Mouse (Mus musculus): ENCODE data around the gene Asic2.

Asic2 gene

GRCm38 (mm10) chr11:81611948-81612797 is 356.1 kb downstream of the Asic2 start:
- peak; percentile 86 for DNase-seq (ENCODE audit: low read depth, low spot score)

- DNase-seq (ENCODE audit: low read depth, low spot score) = no peak
Observed at GRCm38 (mm10) chr11:81610506-81610905, 357.8 kb downstream of the Asic2 start.

GRCm38 (mm10) chr11:81602971-81603370 is 365.3 kb downstream of the Asic2 start:
- no peak for DNase-seq (ENCODE audit: low read depth, low spot score)

DNA sequence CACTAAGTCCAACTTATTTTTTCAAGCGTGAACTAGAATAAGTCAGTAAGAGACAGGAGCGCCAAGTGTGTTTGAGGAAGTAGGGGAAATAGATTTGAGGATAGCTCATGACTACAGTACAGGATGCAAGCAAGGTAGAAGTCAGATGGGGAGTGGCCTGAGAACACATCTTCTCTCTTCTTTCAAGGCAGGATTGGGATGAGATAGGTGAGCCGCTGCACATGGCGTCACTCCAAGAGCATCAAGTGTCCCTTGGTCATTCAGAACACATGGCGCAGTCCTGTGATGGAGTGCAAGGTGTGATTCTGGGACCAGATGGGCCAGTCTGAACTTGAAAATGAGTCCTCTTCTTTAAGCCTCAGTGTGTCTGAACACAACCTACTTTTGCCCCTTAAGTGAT is 366.5 kb downstream of the Asic2 start:
- DNase-seq (ENCODE audit: low read depth, low spot score) = no peak

- peak; percentile 65 for DNase-seq (ENCODE audit: low read depth, low spot score)
Observed at GRCm38 (mm10) chr11:81597601-81598000, 370.7 kb downstream of the Asic2 start.

DNA sequence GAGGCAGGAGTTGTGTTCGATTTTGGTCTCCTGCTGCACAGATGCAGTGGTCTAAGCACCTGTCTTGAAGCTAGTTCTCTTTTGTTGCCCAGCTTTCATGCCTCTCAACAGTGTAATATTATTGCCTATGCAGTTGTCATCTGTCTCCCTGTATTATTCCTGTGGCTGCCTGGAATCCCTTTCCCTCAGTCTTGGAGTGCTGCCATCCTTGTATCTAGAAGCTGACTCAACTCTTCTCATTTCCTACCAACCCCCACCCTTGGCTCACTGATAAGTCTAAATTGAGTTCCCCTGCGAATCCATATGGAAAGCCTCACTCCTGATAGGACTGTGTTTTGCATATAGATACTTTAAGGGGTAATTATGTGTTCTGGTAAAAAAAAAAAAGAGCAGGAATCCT is 373.0 kb downstream of the Asic2 start:
- DNase-seq (ENCODE audit: low read depth, low spot score) = peak; percentile 86

GRCm38 (mm10) chr11:81592776-81593175 is 375.5 kb downstream of the Asic2 start:
- DNase-seq (ENCODE audit: low read depth, low spot score) = no peak

- DNase-seq (ENCODE audit: low read depth, low spot score) = peak; percentile 56
Observed at GRCm38 (mm10) chr11:81590911-81591310, 377.3 kb downstream of the Asic2 start.

DNA sequence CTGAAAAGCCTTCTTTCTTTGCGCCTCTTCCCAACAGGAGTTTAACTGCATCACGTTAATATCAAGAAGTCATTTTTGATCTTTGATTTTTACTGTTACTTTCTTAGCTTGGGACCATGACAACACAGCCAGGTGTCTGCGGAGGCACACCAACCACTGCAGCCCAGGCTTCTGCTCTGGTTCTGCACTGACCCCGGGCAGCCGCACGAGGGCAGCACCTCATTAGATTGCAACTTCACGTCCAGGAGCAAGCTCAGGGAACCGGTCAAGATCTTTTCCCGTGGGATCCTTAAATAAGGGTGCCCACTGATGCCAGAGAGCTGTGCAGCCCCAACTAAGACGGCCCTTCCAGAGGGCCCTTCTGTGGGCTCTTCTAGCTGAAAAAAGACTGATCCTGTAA is 379.6 kb downstream of the Asic2 start:
- DNase-seq (ENCODE audit: low read depth, low spot score) = peak; percentile 85

GRCm38 (mm10) chr11:81587942-81588341 is 380.3 kb downstream of the Asic2 start:
- peak; percentile 74 for DNase-seq (ENCODE audit: low read depth, low spot score)

- no peak for DNase-seq (ENCODE audit: low read depth, low spot score)
Observed at GRCm38 (mm10) chr11:81587114-81587513, 381.1 kb downstream of the Asic2 start.

- DNase-seq (ENCODE audit: low read depth, low spot score) = no peak
Observed at GRCm38 (mm10) chr11:81584506-81584905, 383.8 kb downstream of the Asic2 start.

DNA sequence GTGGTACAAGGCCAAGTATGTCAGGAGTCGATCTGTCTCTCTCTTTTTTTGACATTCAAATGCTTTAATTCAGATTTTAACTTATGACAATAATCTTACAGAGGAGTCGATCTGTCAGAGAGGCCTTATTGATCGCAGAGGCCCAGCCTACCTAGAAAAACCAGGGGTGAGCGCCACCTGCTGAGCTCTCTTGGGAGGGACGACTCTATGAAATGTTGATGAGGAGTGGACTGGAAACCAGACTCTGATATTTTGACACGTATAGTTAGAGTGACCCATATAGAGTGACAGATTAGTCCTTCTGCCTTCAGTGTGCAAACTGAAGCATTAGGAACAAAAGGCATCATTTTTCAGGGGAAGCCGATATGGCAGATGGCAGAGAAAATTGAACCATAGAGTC is 385.1 kb downstream of the Asic2 start:
- DNase-seq (ENCODE audit: low read depth, low spot score) = peak; percentile 24

DNA sequence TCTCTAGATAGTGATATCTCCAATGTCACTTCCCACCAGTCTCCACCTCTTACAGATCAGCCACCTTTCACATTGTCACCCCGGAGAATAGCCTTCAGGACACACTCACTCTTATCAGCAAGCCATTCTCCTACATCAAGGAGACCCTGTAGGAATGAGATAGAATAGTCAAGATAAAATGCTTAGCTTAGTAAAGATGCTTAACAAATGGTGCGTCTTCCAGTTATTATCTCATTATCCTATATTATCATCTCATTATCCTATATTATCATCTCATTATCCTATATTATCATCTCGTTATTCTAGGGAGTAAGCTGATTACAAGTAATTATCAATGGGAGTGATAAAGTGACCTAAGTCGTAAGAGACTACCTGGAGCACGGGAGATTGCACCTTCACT is 386.1 kb downstream of the Asic2 start:
- no peak for DNase-seq (ENCODE audit: low read depth, low spot score)

DNA sequence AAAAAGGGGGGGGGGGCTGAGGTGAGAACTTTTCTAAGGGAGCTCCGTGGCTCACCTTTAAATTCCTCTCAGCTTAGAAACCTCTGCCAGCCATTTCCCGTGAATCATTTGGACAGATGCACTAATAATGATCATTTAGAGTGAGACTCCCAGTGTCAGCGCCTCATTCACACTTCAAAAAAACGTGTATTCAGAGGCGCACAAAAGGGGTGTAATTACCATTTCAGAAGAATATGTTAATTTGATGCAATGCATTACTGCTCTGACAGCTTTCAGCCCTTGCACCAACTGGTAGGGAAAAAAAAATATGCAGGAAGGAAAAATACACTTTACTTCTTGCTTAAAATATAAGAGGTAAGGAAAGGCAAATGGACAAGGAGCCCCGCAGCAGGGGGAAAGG is 388.5 kb downstream of the Asic2 start:
- peak; percentile 32 for DNase-seq (ENCODE audit: low read depth, low spot score)

DNA sequence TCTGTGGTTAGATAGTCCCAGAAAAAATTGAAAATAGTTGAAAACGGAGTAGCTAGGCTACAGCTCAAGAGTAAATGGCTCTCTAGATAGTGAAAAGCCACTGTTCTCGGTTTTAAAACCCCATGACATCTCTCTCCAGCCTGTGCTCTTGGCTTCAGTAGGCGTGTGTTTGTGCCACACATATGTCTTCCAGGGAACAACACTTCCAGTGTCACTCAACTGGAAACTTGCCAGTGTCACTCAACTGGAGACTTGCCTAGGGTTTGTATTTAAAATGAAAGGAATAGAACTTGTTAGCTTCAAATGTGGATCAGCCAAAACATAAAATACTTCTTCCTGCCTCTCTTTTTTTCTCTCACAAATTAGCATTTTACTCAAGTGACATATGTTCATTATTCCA is 397.9 kb downstream of the Asic2 start:
- DNase-seq (ENCODE audit: low read depth, low spot score) = peak; percentile 72

DNA sequence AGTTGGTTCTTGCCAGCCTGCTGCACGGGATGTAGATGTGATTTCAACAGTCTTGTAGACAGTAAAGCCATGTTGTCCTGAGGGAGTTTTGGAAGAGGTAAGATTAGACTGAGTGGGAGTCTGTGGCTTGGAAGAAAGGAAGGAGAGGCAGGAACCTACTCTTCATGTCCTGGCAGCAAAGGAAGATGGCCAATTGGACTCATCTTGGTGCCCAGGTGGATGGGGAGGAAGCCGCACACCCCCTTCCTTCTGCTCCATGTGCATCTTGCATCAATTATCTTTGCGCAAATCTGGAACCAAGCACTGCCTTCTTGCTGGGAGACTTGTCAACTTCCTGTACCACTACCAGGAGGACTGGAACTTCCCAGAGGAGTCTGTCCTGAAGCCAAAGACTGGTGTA is 403.4 kb downstream of the Asic2 start:
- peak; percentile 59 for DNase-seq (ENCODE audit: low read depth, low spot score)

- no peak for DNase-seq (ENCODE audit: low read depth, low spot score)
Observed at GRCm38 (mm10) chr11:81560374-81560773, 407.9 kb downstream of the Asic2 start.

GRCm38 (mm10) chr11:81543189-81543588 is 425.1 kb downstream of the Asic2 start:
- no peak for DNase-seq (ENCODE audit: low read depth, low spot score)

DNA sequence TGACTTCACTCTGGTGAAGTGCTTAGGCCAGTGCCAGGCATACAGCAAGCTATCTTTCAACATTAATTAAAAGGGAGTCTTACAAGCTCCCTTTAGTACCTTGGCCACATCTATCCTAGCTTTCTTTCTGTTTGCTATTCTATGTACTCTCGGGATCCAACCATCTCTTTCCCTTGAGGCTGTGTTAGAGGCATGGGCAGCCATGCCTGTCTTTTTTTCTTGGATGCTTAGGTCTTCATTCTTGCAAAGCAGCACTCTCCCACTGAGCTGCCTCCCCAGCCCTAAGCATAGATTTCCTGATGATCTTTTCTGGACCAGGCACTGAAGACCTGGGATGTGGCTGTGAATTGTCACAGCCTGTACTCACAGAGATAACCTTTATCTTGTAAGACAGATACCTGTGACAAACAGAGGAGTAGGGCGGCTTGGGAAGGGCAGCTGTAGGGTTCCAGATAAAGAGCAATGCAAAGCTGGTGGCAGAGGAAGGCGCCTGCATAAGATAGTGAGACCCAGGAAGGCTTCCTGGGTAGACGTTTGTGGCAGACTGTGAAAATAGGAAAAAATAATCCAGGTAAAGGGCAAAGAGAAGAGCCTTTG is 433.0 kb downstream of the Asic2 start:
- no peak for DNase-seq (ENCODE audit: low read depth, low spot score)

GRCm38 (mm10) chr11:81534686-81535085 is 433.6 kb downstream of the Asic2 start:
- DNase-seq (ENCODE audit: low read depth, low spot score) = peak; percentile 84

DNA sequence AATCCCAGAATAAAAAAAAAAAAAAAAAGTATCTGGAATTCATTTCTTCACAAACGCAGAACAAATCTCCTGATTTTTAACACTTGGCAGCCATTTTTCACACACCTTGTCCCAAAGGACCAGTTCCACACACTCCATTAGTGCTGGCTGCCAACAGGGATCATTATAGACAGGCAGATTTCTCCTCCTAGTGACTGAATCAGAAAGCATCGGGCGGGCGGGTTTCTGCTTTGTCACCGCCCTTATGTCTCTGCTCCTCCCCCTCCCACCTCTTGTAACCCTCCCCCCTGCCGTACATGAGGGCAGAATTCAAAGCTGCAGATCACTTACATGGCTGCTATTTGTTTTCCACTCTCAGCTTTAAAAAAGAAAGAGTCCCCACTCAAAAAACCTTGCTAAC is 436.4 kb downstream of the Asic2 start:
- no peak for DNase-seq (ENCODE audit: low read depth, low spot score)

GRCm38 (mm10) chr11:81522927-81523326 is 445.3 kb downstream of the Asic2 start:
- peak; percentile 71 for DNase-seq (ENCODE audit: low read depth, low spot score)

Measured in brain, adult 2 months (tissue).